Mouse (Mus musculus): ENCODE measurements around the gene Wnt2. TPM values are rescaled to one million over a fixed set of nuclear protein-coding genes. Genes with fewer than 3 reads are reported as not detected.

Gene Wnt2
- total RNA-seq (2021), result under 1 TPM; 0.67 to 0.85 TPM
- long read RNA-seq, experiment 1, partial matches to known transcripts, result 0 of 2 reads
- long read RNA-seq, experiment 1, other reads (novel, unspliced or antisense), result 2 of 2 reads
- long read RNA-seq, experiment 2, result 0 reads

DNA sequence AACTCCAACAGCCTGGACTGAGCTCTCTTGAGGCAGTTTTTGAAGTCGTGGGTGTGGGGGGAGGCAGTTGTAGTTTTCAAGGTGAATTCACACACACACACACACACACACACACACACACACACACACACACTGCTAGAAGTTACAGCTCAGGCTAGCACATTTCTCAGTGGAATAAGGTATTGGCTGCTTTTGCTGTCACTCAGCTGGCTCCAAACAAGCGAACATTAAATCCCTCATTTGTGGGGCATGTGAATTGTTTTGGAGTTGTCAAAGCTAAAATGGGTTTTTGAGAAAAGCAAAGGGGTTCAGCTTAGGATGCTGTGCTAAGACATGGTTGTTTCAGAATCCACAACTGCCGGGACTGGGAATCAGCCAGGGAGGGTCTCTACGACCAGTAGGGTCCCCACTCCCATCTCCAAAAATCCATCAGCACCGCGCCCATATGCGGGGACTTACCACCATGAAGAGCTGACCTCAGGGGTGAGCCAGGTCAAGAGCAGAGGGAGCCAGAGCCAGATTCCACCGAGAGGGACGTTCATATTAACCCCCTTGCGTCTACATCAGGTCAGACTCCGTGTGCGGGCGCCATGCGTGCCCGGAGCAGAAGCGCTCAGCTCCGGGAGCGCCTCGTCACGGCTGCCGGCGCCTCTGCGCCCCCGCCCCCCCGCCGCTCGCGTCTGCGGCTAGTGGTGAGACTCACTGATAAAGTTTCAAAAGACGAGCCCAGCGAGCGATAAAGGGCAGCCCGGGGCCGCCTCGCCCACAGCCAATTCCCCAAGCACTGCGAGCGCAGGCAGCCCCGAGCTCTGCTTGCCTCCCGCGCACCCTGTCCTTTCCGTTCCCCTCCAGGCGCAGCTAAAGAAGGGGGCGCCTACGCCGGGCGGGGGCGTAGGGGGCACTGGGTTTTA is at the start of gene Wnt2:
Gene Wnt2 (minus strand): TSS at position 840 of the 911 bp plus-strand sequence.
- peak in 1 of 2 experiments; percentile 10 for DNase-seq (ENCODE audit: low spot score in 2 of 2)

DNA sequence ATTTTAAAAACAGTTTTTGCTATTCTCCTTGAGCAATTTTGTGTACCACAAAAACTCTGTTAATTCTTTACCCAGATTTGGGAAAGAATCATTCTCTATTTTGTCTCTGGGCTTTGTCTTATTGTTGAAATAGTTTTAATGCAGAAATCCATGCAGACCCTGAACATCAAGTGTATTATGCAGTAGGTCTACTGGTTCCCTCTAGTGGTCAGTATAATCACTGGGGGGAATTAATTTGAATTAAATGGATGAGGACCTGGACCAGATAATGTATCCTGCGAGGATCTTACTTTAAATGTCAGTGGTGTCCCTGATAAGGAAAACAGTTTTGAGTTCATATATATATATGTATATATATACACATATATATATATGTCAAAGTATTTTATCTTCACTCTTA is 48.2 kb upstream of the Wnt2 start:
- no peak for DNase-seq (ENCODE audit: low spot score in 2 of 2)

DNA sequence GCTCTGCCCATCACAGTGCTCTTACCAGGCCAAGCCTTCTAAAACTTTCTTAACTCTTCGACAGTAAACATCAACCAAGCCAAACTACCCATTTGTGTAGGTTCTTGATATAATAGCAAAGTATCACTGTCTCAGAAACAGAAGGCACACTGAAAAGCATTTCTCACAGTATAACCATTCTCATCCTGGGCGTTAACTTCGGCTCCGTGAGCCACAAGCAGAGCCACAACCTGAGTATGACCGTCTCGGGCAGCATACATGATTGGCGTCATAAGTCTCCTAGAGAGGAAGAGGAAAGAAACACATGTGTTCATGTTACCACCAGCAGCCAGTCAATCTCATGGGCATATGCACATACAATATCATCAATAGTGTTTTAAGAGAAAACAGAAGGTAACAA is 46.6 kb upstream of the Wnt2 start:
- no peak for DNase-seq (ENCODE audit: low spot score in 2 of 2)

DNA sequence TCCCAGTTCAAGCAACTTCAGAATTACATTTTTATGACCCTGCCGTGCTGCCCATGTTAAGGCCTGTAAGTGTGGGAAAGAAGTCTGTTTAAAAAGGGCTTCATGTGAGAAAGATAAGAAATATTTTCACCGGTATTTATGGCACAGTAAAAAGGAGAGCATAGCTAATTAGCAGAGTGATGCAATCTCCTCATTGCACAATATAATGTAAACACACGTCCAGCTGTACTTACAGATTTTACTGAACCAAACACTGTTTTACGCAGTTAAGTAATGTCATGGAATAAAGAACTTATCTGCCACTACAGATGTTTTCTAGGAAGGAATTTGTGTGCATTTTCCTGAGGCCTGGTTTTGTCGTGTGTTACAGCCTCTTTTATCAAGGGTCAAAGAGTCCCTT is 46.2 kb upstream of the Wnt2 start:
- DNase-seq (ENCODE audit: low spot score in 2 of 2), result no peak

DNA sequence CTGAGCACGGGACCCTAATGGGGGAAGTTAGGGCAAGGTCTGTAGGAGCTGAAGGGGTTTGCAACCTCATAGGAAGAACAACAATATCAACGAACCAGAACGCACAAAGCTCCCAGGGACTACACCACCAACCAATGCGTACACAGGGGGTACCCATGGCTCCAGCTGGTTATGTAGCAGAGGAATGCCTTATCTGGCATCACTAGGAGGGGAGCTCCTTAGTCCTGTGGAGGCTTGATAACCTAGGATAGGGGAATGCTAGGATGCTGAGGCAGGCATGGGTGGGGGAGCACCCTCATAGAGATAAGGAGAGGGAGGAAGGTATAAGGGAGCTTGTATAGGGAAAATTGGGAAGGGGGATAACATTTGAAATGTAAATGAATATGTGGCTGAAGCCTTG is 27.5 kb upstream of the Wnt2 start:
- DNase-seq (ENCODE audit: low spot score in 2 of 2), result no peak

DNA sequence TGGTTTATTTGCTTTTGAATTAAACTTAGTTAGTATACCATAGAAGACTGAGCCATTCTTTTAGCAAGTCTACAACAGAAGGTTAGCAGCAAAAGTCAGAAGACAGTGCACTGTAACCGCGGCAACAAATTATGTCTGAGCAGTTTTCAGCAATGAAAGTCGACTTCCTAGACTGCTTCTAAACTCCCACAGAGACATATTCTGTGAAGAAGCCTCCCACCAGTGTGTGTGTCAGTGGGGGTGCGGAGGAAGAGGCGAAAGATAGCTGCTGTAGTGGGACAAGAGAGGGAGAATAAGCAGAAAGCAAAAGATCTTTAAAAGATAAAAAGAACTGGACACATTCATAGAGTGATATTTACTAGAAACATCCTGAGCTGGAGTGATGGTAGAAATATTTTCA is 21.3 kb upstream of the Wnt2 start:
- DNase-seq (ENCODE audit: low spot score in 2 of 2), result no peak

DNA sequence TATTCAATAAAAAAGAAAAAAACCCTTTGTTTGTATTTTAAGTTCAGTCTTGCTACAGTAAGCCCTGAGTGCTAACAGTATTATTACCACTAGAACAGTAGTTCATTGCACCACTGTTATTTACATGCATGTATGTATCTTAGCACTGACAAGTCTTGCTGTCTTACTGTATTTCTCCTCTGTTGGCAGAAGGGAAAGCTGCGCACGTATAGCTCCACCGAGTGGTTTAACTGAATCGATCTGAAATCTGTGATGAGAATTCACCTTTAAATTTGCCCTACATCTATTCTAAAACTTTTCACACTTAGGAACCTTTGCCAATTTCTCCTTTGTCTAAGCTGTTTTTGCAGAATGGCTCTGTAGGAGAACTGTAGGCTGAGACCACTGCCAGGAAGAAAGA is 13.9 kb upstream of the Wnt2 start:
- no peak for DNase-seq (ENCODE audit: low spot score in 2 of 2)

DNA sequence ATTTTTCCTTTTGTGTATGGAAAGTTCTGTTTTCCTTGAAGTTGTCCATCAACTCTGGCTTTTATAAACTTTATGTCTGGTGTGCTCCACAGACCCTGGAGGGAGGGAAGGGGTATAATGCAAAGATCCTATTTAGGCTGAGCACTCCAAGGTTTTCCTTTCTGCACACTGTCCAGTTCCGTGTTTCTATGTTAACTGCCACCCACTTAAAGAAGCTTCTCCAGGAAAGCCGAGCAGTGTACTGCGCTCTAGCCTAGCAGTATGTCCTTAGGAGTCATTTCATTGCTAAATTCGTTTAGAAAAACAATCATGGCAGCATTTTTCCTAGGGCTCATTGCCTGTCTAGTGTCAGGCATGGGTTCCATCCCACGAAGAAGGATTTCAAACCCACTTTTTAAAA is 12.8 kb upstream of the Wnt2 start:
- DNase-seq (ENCODE audit: low spot score in 2 of 2), result no peak

DNA sequence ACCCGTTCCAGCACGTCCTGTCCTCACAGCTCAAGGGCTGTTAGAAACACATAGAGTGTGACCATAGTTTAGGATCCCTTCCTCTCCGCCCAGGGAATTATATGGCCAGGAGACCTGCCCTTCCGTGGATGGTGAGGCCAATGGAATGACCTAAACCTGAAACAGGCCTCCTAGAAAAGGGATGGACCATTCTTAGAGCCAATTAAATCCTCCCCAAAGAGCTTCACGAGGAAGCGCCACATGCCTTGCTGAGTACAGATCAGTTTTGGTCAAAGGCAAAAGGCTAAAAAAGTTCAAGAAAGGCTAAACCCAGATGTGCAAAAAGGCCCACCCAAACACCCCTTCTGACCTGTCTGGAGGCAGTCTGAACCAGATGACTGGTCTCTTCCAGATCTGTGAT is 1.9 kb upstream of the Wnt2 start:
- DNase-seq (ENCODE audit: low spot score in 2 of 2), result no peak

DNA sequence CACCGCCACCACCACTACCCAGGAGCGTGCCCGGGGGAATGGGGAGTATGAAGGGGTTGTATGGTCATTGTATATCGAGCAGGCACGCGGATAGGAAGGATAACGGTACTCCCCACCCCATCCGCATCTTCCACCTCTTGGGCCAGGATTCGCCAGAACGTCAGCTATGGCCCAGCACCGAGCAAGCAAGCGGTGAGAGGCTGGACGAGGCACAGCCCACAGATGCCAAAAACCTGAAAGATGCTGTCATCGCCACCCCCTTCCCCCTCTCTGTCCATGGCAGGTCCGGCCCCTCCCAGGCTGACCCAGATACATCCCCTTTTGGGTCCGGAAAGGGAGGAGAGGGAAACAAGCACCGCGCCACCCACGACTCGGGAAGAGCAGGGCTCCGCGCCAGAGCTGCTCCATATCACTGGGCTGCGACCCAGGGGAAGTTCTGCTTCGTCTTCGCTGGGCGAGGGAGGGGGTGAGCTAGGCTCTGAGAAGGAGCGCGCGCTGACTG is 1.2 kb upstream of the Wnt2 start:
- no peak for DNase-seq (ENCODE audit: low spot score in 2 of 2)

DNA sequence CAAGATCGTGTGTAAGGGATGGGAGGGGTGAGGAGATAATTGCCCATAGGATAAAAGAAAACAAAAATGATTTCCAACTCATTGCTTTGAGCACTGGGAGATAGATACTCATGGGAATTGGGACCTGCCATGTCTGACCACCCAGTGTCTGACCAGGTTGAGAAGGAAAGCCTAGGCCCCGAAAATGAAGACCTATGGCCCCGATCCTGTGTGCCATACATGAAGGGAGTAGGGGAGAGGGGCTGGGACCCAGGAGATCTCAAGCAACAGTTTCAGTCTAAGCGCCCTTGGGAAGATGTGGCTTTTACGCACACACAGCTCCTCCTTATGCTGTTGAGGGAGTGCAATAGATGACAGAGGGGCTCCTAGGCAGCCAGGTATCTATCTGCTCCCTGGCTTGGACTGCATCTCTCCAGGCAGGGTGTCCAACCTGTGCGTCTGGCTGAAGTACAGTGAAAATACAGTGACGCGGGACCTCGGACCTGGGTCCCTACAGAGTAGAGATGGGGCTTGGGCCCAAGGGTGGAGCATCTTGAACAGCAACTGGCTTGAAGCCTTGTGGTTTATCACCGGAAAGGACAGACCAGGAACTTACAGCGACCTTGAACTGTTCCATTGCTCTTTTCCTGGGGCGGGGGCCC is 603 bp upstream of the Wnt2 start:
- no peak for DNase-seq (ENCODE audit: low spot score in 2 of 2)

DNA sequence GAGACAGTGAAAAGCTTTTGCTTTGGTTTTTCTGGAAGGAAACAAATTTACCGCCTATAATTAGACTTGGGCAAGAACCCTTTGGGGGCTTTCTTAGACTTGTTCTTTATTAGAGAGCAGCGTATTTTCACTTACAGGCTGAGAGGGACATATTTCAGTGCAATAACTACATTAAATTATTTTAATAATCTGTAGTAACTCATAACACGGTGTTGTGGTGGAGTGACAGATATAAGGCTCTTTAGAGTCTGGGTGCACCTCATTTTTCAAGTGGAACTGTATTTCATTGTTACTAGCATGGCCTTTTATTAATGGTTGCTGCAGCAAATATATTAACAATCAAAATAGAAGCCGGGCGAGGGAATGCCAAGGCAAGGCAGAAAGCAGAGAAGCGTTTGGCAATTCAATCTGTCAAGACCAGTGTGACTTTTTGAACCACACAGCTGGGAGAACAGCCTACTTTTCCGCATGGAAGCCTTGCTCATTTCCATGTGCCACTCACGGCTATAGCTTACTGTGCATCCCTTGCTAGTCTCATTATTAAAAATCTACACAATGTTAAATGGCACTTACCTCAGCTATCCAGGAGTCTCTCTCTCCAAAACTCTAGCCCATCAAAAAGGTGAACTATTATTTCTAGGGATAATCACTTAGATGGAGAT is 6.1 kb downstream of the Wnt2 start:
- no peak for DNase-seq (ENCODE audit: low spot score in 2 of 2)

DNA sequence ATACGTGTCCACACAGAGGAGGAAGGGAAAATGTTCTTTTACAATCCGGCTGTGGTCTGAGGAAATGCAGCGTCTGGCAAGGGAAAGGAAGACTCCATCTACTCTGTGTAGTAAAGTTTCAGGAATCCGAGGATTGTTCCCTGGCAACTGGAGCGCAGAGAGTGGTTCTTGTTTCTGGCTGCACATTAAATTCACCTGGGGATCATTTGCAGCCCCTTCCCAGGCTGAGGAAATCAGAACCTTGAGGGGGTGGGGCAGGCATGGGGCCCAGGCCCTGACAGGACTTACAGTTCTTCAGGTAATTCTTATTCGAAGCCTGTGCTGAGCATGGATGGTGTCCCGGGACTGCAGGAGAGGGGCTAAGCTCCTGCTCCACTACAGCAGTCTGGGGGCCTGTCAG is 17.0 kb downstream of the Wnt2 start:
- no peak for DNase-seq (ENCODE audit: low spot score in 2 of 2)

DNA sequence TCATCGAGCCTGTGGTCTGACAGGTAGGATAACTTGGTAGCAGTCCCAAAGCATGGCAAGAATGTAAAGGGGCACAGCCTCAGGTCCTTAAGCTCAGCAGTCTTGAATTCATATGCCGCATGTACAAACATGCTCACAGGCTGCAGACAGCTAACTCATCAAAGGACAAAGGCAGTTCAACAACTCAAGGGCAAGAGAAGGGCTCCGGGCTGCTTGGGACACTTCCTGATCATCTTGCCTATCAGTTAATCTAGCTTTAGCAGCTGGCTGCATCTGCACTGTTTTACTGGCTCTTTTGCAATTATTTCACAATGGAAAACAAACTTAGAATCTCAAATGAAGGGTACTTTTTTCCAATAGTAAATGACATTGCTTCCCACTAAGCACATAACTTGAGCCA is 23.0 kb downstream of the Wnt2 start:
- DNase-seq (ENCODE audit: low spot score in 2 of 2), result no peak

DNA sequence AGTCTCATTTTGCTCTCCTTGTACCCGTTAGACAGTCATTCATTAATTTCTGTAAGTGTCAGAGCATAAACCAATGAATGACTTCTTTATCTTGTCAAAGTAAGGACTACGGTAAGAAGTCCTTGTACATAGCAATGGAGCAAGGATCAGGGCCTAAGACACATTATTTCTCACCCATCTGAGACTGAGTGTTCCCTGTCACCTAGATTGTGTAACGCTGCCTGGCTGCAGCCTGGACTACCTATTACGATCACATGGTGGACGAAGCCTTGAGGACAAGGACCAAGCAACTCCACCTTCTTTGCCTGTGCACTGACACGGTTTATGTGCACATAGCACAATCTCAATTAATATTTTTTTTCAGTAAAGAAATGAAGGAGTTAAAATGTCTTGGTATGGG is 28.3 kb downstream of the Wnt2 start:
- no peak for DNase-seq (ENCODE audit: low spot score in 2 of 2)

DNA sequence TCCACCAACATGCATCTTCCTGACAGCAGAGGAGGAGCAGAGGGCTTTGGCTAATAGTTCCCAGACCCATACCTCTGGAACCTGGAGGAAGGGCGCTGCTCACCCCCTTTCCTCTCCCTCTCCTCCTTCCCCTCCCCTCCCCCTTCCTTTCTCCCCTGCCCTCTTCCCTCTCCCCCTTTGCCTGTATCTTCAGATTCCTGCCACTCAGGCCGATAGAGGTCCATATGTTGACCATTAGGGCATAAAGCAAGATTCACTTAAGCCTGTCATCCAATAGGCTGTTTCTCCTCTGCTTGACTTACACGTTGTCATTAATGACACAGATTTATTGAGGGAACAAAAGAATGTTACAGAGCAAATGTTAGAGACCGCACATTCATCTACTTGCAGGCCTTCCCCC is 31.9 kb downstream of the Wnt2 start:
- no peak for DNase-seq (ENCODE audit: low spot score in 2 of 2)

DNA sequence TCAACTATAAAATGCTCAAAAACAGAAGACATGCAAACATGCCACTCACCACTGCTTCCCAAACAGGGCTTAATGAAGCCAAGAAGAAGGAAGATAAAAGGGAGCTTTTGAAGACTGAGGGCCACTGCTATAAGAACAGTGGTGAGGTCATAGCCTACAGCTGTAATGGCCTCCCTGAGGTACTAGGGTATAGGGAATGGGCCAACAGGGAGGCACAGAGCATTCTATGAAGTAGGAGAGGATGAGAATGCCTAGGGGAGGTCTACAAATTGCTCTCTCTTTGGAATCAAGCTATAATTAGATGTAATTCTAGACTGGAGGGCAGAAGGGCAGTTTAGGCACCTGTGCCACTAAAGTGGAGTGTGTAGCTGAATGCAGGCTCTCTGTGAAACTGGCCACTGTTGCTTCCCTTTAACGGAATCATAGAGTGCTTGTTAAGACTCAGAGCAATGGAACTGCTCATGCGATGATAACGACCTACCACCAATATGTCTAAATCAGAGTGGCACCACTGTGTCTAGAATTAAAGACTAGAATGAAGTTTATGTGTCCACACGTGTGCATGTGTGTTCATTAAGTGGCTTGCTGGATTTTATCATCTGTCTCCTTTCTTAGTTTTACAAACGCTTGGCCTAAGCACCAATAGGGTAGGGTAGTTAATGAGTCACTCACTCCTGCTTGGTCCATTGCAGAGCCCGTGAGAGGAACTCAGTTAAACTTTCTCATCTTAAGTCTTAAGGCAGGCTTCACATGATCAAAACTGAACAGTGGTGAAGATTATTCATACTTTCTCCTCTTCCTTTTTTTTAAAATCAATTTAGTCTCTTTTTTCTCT is 35.2 kb downstream of the Wnt2 start:
- no peak for DNase-seq (ENCODE audit: low spot score in 2 of 2)

DNA sequence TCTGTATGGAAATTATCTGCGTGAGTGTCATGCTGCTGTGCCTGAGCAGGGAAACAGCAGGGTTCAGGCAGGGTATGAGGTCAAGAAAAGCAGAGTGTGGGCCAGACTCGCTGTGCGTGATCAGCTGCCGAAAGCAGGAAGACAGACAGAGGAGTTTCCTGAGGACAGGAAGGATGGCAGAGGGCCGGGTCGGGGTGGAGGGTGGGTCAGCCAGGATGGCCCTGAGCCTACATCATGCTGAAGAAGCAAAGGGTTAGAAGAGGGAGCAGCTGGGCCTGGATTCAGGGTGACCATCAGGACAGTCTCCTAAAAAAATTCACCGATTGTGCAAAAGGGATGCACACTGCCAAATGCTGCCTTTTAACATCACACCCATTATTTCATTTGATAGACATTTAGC is 38.8 kb downstream of the Wnt2 start:
- no peak for DNase-seq (ENCODE audit: low spot score in 2 of 2)

DNA sequence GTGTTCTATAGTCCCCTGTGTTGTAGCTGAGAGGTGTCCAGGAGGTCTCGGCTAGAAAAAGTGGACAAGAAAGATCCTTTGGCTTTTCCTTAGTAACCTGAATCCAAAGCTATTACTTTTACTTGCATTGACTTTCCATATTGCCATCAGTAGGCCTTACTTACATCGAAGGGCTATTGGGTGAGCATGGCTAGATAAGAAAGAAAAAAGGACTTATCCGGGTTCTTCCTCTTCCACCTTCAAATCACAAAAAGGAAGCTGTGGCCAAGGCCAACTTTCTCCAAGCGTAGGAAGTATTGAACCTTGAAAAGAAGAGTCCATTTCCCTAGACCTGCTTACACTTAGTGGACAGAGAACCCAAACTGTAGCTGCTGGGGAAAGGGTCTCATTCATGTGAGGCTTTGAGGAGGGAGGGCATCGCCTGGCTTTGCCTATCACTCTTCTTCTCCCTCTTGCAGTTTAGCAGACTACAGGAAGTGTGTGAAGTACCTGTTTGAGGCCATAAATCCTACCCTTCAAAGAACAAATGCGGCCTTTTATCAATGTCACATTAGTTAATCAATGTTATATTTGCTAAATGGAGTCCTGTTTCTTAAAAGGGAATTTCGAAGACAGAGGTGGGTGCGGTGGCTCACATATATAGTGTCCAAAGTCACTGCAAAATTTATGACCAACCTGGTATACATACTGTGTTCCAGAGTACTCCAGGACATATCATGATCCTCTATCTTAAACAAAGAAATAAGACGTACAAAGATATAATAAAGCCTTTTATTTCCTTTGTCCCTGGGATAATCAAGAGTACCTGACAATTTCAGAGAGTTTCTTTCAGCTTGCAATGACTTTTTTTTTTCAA is 40.0 kb downstream of the Wnt2 start:
- DNase-seq (ENCODE audit: low spot score in 2 of 2), result no peak

DNA sequence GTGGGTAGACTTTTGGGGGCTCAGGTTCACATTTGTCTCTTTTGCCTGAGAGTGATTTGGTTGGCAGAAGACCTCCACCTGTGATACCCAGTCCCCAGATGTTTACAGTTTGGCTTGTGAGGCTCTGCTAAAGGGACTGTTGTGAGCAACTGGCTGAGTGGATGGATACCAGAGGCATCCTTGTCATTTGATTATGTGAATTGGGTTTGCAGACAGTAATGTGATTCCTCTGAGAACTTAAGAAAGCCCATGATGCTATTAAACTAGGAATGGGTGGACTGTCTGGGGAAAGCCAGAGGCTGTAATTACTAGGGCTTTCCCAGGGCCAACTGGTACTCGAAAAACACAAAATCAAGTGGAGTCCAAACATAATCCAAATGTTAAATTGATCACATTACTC is 51.0 kb downstream of the Wnt2 start:
- no peak for DNase-seq (ENCODE audit: low spot score in 2 of 2)

Measured in adrenal gland, postnatal 4 days (tissue).